Mouse (Mus musculus) lung, embryonic 16.5 days (tissue): ENCODE results near the gene Crip2. TPM values are rescaled to one million over a fixed set of nuclear protein-coding genes. Genes with fewer than 3 reads are reported as not detected.

Source experiments
- ATAC-seq: fragments of 200-750 bp; cut with Nextera tagmentation; 2 replicates; pipeline ENCODE4 v1.8.0; 2017; ENCODE audit warnings: low read depth, mild to moderate bottlenecking, moderate library complexity
- H3K27ac ChIP-seq: fragments of 300-500 bp; sonication (generic); 2 replicates; pipeline ENCODE4 v1.5.1; 2014; ENCODE audit warnings: mild to moderate bottlenecking, control low read depth, low read length
- H3K27me3 ChIP-seq: fragments of 300-500 bp; sonication (generic); 2 replicates; pipeline ENCODE4 v1.6.1; 2014; ENCODE audit warnings: low read depth, low read length, mixed read lengths; ENCODE audit not compliant: control insufficient read depth, insufficient read depth
- H3K36me3 ChIP-seq: fragments of 300-500 bp; sonication (generic); 2 replicates; pipeline ENCODE4 v1.6.1; 2014; ENCODE audit warnings: low read length; ENCODE audit not compliant: control insufficient read depth, insufficient read depth
- H3K4me1 ChIP-seq: fragments of 300-500 bp; sonication (generic); replicated peaks from 2 replicates; pipeline ENCODE4 v1.6.1; 2014; ENCODE audit warnings: low read length, mixed read lengths; ENCODE audit not compliant: control insufficient read depth, insufficient read depth
- H3K4me2 ChIP-seq: fragments of 300-500 bp; sonication (generic); 2 replicates; pipeline ENCODE4 v1.6.1; 2014; ENCODE audit warnings: low read depth, low read length, control low read depth
- H3K4me3 ChIP-seq: fragments of 300-500 bp; sonication (generic); 2 replicates; pipeline ENCODE4 v1.5.1; 2014; ENCODE audit warnings: mild to moderate bottlenecking, low read length, control low read depth
- H3K9ac ChIP-seq: fragments of 300-500 bp; sonication (generic); 2 replicates; pipeline ENCODE4 v1.6.1; 2014; ENCODE audit warnings: low read length, control low read depth
- H3K9me3 ChIP-seq: fragments of 300-500 bp; sonication (generic); 2 replicates; pipeline ENCODE4 v1.6.1; 2016; ENCODE audit warnings: low read length; ENCODE audit not compliant: control insufficient read depth
- WGBS: fragments of 180-500 bp; shearing (Covaris S2); extraction: QIAGEN DNeasy Blood & Tissue Kit; methylation state at CpG from one replicate; pipeline ENCODE4 v1.1.7; 2014; 5-methylcytosine and 5-hydroxymethylcytosine counted together
- polyA plus RNA-seq: library from polyadenylated mRNA; unstranded; fragments of >200 nt; fragmentation: Nextera tagmentation; extraction: Ambion mirVana; gene quantifications from 2 replicates; pipeline ENCODE4 v1.2.1, GENCODE M21; 2015

Gene Crip2
- polyA plus RNA-seq, result 550 and 593 TPM in 2 replicates

DNA sequence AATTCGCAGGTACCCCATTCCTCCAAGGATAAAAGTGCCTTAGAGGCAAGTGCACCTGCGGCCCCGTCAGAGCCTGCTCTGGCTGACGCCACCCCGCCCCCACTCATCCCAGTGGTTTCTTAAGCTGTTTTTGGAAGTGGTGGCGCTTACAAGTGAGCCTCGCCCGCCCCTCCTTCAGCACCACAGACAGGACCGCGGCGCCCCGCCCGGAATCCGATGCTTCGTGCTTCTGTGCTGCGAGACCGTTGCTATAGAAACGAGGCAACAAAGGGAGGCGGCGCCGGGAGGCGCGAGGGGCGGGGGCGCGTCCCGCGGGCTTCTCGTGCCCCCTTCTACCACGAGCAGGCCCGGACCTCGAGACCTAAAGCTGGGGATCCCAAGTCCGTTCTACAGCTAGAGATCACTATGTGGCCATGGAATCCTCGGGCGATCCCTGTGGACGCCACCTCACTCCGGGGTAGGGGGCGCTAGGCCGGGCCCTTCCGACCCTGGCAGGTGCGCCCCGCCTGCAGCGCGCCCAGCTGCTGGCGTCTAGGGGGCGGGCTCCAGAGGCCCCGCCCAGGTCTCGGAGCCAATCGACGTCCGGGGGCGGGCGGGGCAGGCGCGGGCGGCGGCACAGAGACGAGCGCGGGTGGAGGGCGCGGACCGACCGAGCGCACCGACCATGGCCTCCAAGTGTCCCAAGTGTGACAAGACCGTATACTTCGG lies at the start of gene Crip2:
Crip2 (plus strand) TSS at position 329 of the 708 bp plus-strand sequence.
- peak within 1 kb of the TSS; percentile 81 for H3K9ac ChIP-seq
- no peaks in the 10 kb centered on the region for H3K27me3 ChIP-seq
- peaks cover 37% of the 10 kb centered on the region for H3K36me3 ChIP-seq
- peak; percentile 80 for ATAC-seq
- peak within 1 kb of the TSS; percentile 98 for H3K27ac ChIP-seq
- 0% methylated on average over 59 of the region's 68 CpGs for WGBS
- H3K9me3 ChIP-seq, result no peaks in the 10 kb centered on the region
- peak within 1 kb of the TSS; percentile 76 for H3K4me2 ChIP-seq
- peaks cover 45% of the 10 kb centered on the region for H3K4me1 ChIP-seq
- peak within 1 kb of the TSS; percentile 79 for H3K4me3 ChIP-seq

DNA sequence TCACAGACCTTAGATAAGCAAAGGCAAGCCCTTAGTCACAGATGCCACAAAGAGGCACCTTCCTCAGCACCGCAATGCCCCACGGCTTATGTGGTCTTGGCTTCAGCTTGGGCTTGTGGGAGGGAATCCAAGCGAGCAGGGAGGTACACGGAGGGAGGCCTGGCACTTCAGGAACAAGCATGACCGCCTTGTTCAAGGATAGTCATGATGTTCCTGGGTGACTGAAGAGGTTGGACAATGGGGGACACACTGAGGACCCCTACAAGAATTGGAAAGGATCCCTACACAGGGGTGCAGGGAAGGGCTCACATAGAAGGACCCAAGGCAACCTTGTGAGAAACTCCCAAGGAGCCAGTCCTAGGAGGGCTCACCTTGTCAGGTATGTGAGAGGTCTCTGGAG lies 43.0 kb upstream of the Crip2 start:
- Histone ChIP-seq H3K9ac (peak overlapping the region; percentile 99; the same call in 1 of the 2 replicates), H3K36me3 (no peaks in the 10 kb centered on the region), H3K9me3 (no peaks in the 10 kb centered on the region), H3K4me1 (peaks cover 29% of the 10 kb centered on the region), H3K27ac (no peak overlapping the region), H3K4me3 (no peak overlapping the region), H3K27me3 (no peaks in the 10 kb centered on the region), H3K4me2 (no peak overlapping the region)
- WGBS, result 78% methylated on average over 5 of the region's 5 CpGs
- ATAC-seq, result 0 out of 2 replicates have a peak, but pooled peaks have one; percentile 3

DNA sequence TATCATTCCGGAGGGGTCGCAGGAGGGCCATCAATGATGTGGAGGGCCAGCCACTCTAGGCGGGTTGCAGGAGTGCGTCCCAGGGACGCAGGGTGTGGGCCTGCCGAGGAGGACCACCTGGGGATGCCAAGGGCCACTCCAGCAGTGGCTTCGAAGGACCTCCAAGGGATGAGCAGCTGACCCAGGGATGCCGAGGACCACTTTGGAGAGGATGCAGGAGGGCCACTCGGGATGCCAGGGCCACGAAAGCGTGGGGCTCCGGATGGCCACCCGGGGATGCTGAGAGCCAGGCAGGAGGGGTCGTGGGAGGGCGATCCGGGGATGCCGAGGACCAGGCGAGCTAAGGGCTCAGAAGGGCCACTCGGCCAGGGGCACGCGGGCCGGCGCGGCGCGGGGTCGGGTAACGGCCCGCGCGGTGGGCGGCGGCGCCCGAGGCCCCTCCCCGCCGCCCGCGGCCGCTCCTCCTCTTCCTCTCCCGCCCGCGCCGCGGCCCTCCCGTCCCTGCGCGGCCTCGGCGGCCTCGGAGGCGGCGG lies 42.2 kb upstream of the Crip2 start, which contains the start of gene Mta1:
Mta1 (plus strand) TSS at position 530 of the 533 bp plus-strand sequence.
- Histone ChIP-seq H3K27ac (peak within 1 kb of the TSS; percentile 63), H3K4me2 (peak within 1 kb of the TSS; percentile 93)
- 2% methylated on average over 18 of the region's 53 CpGs for WGBS

DNA sequence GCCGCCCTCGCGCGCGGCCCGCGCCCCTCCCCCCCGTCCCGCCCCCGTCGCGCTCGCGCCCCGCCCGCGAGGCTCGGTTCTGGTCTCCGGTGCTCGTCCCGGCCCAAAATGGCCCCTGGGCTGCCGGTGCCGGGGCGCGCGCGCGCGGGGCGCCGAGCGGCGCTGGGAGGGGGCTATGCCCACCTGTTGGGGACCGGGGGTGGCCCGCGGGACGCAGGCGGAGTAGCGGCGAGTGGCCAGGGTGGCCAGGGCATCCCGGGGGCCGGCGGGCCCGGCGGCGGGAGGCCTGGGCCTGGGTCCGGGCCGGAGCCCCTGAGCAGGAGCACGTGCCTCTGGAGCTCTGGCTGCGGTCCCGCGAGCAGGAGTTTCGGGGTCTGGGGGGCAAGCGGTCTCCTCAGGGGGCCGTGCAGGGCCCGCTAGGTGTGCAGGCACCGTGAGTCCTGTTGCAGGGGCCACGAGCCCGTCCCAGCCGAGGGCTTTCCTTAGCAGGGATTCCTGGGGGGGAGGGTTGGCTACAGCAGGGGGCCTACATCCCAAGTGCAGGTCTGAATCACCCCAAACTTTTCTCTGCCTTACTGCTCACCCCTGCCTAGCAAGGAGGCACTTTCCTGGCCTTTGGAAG lies 41.4 kb upstream of the Crip2 start:
- Histone ChIP-seq H3K9me3 (no peaks in the 10 kb centered on the region), H3K9ac (peak overlapping the region; percentile 99), H3K36me3 (no peaks in the 10 kb centered on the region), H3K27me3 (no peaks in the 10 kb centered on the region), H3K4me1 (peaks cover 29% of the 10 kb centered on the region), H3K27ac (peak overlapping the region; percentile 63), H3K4me2 (peak overlapping the region; percentile 88), H3K4me3 (peak overlapping the region; percentile 99)
- ATAC-seq, result peak; percentile 9
- 0% methylated on average over 26 of the region's 60 CpGs for WGBS

More for the DNA sequence above, 42.2 kb upstream of the Crip2 start, which contains the start of gene Mta1:
- peak within 1 kb of the TSS; percentile 99 for H3K9ac ChIP-seq
- peak within 1 kb of the TSS; percentile 99 for H3K4me3 ChIP-seq
- ATAC-seq, result peak; percentile 83
- no peaks in the 10 kb centered on the region for H3K9me3 ChIP-seq
- H3K36me3 ChIP-seq, result no peaks in the 10 kb centered on the region
- H3K27me3 ChIP-seq, result no peaks in the 10 kb centered on the region
- H3K4me1 ChIP-seq, result peaks cover 29% of the 10 kb centered on the region

DNA sequence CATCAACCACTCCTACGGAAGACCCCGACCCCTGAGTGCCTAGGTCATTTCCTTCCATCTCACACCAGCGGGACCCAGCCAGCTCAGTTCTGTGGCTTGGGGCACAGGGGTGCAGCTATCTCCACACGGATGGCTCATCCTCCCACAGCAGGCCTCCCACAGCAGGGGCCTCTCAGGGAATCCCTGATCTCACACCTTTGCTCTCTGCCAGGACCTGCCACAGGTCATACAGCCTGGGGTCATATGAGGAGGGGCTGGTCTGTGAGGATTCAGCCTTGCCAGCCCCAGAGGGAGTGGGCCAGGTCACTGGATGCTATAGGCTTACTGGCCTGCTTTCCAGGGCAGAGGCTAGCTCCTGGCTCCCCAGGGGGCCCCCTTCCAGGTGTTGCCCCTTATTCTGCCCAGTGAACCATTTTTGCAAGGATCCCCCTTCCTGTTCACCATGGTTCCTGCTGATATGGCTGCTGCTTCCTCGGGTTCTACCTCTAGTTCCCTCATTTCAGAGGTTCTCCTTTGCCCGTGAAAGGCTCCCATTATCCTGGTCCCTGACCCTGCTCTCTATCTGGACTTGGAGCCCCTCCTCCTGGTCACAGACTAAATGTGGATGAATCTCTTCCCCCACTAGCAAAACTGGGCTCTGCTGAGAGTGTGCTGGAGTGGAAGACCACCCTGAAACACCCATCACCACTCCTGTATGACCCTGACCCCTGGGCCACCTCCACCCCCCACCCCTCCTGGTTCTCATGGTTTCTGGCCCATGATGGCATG lies 40.4 kb upstream of the Crip2 start:
- no peak for ATAC-seq
- peaks cover 29% of the 10 kb centered on the region for H3K4me1 ChIP-seq
- WGBS, result 29% methylated on average over 6 of the region's 6 CpGs

DNA sequence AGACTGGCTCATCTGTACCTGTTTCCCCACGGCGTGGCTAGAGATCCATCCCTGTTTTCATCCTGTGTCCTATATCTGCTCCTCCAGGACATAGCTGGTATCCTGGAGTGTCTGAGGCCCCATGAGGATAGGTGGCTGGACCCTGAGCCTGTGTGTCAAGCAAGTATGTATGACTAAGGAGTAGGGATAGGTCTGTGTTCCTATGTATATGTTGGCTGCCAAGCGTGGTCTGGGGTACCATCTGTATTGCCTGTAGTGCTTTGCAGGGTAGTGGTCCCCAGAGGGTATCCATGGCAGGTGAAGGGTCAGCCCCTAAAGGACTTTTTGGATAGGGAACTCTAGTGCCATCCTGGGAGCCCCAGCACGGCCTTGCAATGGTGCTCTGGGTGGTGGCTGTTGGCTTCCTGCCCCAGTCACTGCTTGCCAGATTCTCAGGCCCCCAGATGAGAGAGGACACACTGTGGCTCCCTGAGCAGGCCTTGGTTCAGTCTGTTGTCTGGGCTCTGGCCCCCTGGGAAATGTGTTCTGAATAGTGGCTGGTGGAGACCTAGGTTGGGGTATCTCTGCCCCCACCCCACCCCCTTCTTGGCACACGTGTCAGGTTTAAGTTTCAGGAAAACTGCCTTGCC lies 39.5 kb upstream of the Crip2 start:
- Histone ChIP-seq H3K36me3 (no peaks in the 10 kb centered on the region), H3K4me3 (no peak overlapping the region), H3K9me3 (no peaks in the 10 kb centered on the region; the same call in 1 of the 2 replicates), H3K4me1 (peaks cover 29% of the 10 kb centered on the region), H3K27ac (peak overlapping the region; percentile 34; the same call in 1 of the 2 replicates), H3K9ac (peak overlapping the region; percentile 31; the same call in 1 of the 2 replicates), H3K27me3 (no peaks in the 10 kb centered on the region), H3K4me2 (no peak overlapping the region)
- 65% methylated on average over 5 of the region's 5 CpGs for WGBS
- ATAC-seq, result no peak

More for the DNA sequence above, 40.4 kb upstream of the Crip2 start:
- peak overlapping the region; percentile 88 for H3K4me2 ChIP-seq
- no peak overlapping the region for H3K27ac ChIP-seq
- H3K9ac ChIP-seq, result peak overlapping the region; percentile 99
- H3K4me3 ChIP-seq, result peak overlapping the region; percentile 99
- no peaks in the 10 kb centered on the region for H3K27me3 ChIP-seq
- H3K9me3 ChIP-seq, result no peaks in the 10 kb centered on the region
- no peaks in the 10 kb centered on the region for H3K36me3 ChIP-seq

DNA sequence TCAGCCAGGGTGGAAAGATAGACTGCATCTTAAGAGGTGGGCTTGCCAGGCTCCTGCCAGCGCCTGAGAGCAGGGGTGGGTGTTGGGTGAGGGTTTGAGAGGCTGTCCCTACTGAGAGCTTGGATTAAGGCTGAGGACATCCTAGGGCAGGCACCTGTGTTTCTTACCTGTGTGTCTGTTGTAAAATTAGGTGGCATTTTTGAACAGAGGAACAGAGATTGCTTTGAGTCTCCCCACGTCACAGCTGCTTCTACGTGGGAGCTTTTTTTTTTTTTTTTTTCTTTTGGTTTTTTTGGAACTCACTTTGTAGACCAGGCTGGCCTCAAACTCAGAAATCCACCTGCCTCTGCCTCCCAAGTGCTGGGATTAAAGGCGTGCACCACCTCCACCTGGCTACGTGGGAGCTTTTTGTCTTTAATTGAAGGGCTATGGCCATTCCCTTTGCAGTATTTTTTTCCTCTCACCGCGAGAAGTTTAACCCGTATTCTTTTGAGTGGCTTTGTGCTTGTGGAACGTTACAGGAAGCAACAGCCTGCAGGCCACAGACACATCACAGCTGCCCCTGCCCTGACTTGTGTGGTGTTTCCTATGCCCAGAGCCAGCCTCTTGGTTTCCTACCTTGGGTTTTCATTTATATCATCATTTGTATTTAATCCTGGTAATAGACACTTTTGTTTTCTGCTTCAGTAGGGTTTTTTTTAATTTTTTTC lies 38.6 kb upstream of the Crip2 start:
- 70% methylated on average over 9 of the region's 9 CpGs for WGBS
- Histone ChIP-seq H3K27ac (peak overlapping the region; percentile 34; the same call in 1 of the 2 replicates), H3K4me1 (peaks cover 31% of the 10 kb centered on the region), H3K9ac (no peak overlapping the region), H3K36me3 (0 out of 2 replicates have a peak, but pooled peaks cover 3% of the 10 kb centered on the region), H3K9me3 (peaks cover 4% of the 10 kb centered on the region; the same call in 1 of the 2 replicates), H3K4me2 (no peak overlapping the region), H3K27me3 (no peaks in the 10 kb centered on the region), H3K4me3 (no peak overlapping the region)
- no peak for ATAC-seq

DNA sequence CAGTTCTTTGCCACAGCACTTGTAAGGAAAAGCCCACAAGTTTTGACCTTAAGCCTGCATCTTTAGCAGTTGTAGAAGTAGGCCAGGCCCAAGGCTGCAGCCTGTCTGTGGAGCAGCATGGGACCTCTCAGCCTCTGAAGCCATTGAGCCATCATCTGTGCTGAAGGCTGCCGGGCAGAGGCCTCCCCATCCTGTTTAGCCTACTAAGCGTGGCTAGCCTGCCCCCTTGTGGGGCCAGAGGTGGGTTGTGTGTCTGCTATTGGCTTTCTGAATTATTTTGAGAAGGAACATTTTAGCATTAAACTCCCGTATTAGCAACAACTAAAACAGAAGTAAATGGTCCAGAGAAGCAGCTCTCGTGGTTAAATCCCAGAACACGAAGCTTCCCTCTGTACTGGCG lies 37.6 kb upstream of the Crip2 start:
- 0 out of 2 replicates have a peak, but pooled peaks cover 3% of the 10 kb centered on the region for H3K36me3 ChIP-seq

More for the DNA sequence above, 37.6 kb upstream of the Crip2 start:
- ATAC-seq, result 0 out of 2 replicates have a peak, but pooled peaks have one; percentile 27
- Histone ChIP-seq H3K9ac (no peak overlapping the region), H3K27ac (no peak overlapping the region), H3K4me3 (no peak overlapping the region), H3K4me2 (no peak overlapping the region), H3K9me3 (peaks cover 4% of the 10 kb centered on the region; the same call in 1 of the 2 replicates), H3K4me1 (peaks cover 34% of the 10 kb centered on the region), H3K27me3 (no peaks in the 10 kb centered on the region)
- WGBS, result 58% methylated on average over 6 of the region's 6 CpGs
